Mouse (Mus musculus): Measurements from ENCODE around the gene Thra.

DNA sequence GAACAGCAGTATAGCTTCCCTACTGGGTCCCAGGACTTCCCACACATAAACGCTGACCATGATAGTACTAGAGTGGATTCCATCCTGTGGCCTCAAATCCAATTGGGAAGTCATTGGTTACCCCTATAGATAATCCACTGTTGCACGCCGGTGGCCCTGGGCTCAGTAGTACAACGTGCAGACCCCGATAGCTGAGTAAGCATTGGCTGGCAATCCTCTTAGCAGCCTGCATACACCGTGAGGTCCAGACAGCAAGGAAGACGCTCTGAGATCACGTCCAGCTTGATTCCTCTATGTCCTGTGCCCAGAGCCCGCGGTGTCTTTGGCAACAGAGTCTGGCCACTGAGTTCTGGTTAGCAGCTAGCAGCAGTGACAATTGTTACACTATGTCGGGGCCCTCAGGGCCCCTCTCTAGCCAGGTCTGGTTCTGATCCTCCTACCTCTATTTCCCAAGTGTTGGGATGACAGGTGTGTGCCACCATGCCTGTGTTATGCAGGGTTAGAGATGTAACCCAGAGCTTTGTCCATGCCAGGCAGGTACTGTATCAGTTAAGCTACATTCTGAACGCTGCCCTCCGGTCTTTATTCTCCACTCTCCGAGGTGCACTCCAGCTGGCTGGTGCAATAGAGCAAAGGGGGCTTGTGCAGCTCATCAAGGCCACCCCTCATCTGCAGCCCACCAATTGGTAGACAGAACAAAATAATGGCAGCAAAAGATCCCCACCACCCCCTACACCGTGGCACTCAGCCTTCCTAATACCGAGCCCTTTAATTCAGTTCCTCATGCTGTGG is 41.4 kb upstream of the Thra start:
- TF ChIP-seq POLR2A (IDR thresholded peaks at IDR 0.05; ENCODE audit: extremely low read depth, insufficient read depth, low read length) (no peak), CTCF (IDR thresholded peaks at IDR 0.05; ENCODE audit: extremely low read depth, insufficient read depth, low read length) (no peak)

All from cortical plate, adult 2 months (tissue).